Mouse (Mus musculus) forebrain, embryonic 16.5 days (tissue): Measurements from ENCODE around the gene Rap1a. TPM values are rescaled to one million over a fixed set of nuclear protein-coding genes. Genes with fewer than 3 reads are reported as not detected.

Experiments used
- ATAC-seq: fragments of 200-750 bp; cut with Nextera tagmentation; 2 replicates; pipeline ENCODE4 v1.8.0; 2017; ENCODE audit warnings: mild to moderate bottlenecking, moderate library complexity
- H3K27ac ChIP-seq: fragments of 300-500 bp; sonication (generic); 2 replicates; pipeline ENCODE4 v1.5.1; 2014; ENCODE audit warnings: low read length, control low read depth
- H3K27me3 ChIP-seq: fragments of 300-500 bp; sonication (generic); replicated peaks from 2 replicates; pipeline ENCODE4 v1.6.1; 2014; ENCODE audit warnings: low read length; ENCODE audit not compliant: control insufficient read depth, insufficient read depth
- H3K36me3 ChIP-seq: fragments of 300-500 bp; sonication (generic); 2 replicates; pipeline ENCODE4 v1.6.1; 2014; ENCODE audit not compliant: control insufficient read depth, insufficient read depth
- H3K4me1 ChIP-seq: fragments of 300-500 bp; sonication (generic); replicated peaks from 2 replicates; pipeline ENCODE4 v1.6.1; 2014; ENCODE audit warnings: low read length; ENCODE audit not compliant: control insufficient read depth, insufficient read depth
- H3K4me2 ChIP-seq: fragments of 300-500 bp; sonication (generic); 2 replicates; pipeline ENCODE4 v1.6.1; 2014; ENCODE audit warnings: mild to moderate bottlenecking, low read length, control low read depth
- H3K4me3 ChIP-seq: fragments of 300-500 bp; sonication (generic); replicated peaks from 2 replicates; pipeline ENCODE4 v1.5.1; 2014; ENCODE audit warnings: mild to moderate bottlenecking, low read length, control low read depth
- H3K9ac ChIP-seq: fragments of 300-500 bp; sonication (generic); replicated peaks from 2 replicates; pipeline ENCODE4 v1.6.1; 2014; ENCODE audit warnings: low read depth, low read length, control low read depth
- H3K9me3 ChIP-seq: fragments of 300-500 bp; sonication (generic); 2 replicates; pipeline ENCODE4 v1.6.1; 2016; ENCODE audit warnings: low read length; ENCODE audit not compliant: control insufficient read depth
- WGBS: fragments of 180-500 bp; shearing (Covaris S2); extraction: QIAGEN DNeasy Blood & Tissue Kit; methylation state at CpG from one replicate; pipeline ENCODE4 v1.1.7; 2014; 5-methylcytosine and 5-hydroxymethylcytosine counted together
- polyA plus RNA-seq: library from polyadenylated mRNA; unstranded; fragments of >200 nt; fragmentation: Nextera tagmentation; extraction: Ambion mirVana; gene quantifications from 2 replicates; pipeline ENCODE4 v1.2.1, GENCODE M21; 2015

The Rap1a gene
- polyA plus RNA-seq = 67.7 and 87.5 TPM in 2 replicates

DNA sequence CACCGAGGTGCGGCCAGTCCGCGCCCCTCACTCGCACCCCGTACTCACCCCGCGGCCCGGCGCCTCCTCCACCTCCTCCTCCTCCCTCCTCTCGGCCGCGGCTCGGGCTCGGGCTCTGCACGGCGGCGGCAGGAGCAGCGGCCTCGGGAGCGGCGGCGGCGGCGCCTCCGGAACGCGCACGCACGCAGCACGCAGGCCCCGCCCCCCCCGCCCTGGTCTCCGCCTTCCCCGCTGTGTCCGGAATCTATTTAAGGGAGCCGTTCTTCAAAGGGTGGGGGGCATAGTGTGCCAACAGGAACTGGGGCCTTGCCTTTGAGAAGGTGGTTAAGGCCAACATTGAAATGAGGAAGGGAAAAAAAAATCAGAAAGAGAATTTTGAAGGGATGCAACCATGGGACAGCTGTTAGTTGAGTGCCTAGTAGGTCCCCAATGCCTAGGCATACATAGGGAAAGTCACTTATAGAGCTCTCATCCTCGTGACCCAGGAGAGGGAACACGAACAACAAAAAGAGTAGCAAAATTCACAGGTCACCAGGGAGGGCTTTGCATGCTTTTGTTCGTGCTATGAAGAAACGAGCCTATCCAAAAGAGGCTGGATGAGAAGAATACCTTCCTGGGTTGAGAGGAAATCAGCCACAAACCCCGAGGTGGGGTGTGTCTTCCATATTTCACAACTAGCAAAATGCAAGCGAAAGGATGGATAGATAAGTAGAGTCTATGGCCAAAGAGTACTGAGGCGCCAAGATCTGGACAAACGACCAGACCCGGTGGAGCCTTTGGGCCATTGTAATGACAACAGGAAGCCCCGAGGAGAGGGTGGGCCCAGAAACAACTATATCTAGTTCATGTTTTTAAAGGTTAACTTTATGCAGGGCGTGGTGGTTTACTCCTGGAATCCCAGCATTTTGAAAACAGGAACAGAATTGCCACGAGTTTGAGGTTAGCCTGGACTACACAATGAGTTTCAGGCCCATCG, at the start of gene Rap1a:
TSS of gene Rap1a (minus strand) at position 146 of the 976 bp plus-strand sequence.
- Histone ChIP-seq H3K9me3 (no peaks in the 10 kb centered on the region), H3K36me3 (no peaks in the 10 kb centered on the region), H3K27me3 (no peaks in the 10 kb centered on the region), H3K9ac (peak within 1 kb of the TSS; percentile 89), H3K4me2 (peak within 1 kb of the TSS; percentile 95), H3K27ac (peak within 1 kb of the TSS; percentile 79), H3K4me1 (peaks cover 17% of the 10 kb centered on the region), H3K4me3 (peak within 1 kb of the TSS; percentile 71)
- 22% methylated on average over 38 of the region's 50 CpGs for WGBS
- peak; percentile 98 for ATAC-seq

DNA sequence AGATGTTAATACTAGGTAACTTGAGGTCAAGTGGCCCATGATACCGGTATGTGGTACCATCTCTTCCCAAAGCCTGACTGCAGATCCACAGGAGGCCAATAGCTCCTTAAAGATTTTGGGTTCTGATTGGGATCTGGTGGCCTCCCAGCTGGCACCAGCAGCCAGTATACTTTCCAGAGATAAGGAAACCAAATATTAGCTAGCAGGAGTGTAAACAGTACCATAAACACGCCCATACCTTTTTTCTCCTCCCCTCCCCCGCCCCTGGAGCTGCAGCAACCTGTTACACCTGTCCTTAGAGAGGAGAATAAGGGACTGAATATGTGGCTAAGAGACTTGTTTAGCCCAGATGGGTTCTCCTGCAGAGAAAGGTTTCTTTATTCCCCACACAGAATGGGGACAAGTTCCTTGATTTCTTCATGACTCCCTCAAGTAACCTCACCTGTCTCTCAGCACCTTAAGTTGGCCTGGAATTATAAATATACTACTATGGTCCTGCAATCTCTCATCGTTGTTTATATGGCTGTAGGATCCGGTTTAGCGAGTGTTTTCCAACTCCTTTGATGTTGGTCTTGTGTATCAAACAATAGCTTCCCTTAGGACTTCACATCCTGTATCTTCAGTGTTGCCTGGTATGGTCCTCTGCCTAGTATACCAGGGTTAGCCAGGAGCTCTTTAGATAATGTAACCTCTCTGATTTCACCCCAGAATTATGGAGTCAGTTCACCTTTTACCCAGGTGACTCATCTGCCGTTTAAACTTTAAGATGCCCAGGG, 45.3 kb upstream of the Rap1a start:
- no peak for ATAC-seq
- WGBS = 83% methylated on average over 7 of the region's 7 CpGs

DNA sequence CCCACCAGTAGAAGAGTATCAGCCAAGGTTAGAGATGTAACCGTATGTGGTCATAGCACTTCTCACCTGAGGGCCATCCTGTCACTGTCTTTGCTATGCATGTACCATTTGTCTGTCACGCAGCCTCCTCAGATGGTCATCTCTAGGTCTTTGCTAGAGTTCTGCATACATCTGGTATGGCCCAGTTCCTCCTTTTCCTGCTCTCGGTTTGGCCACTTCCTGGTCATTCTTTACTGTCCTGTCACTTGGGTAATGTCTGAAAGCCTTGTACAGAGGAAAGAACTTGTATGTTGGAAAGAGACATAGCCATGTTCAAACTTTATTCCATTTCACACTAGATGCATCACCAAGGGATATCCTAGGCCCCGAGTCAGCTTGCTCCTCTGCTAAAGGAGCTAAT, 38.7 kb upstream of the Rap1a start:
- WGBS = 95% methylated on average over 4 of the region's 4 CpGs
- ATAC-seq = no peak

More for the DNA sequence above, 45.3 kb upstream of the Rap1a start:
- H3K9ac ChIP-seq = no peak overlapping the region
- no peaks in the 10 kb centered on the region for H3K9me3 ChIP-seq
- no peak overlapping the region for H3K4me3 ChIP-seq
- no peak overlapping the region for H3K4me2 ChIP-seq
- H3K27me3 ChIP-seq = no peaks in the 10 kb centered on the region
- H3K27ac ChIP-seq = no peak overlapping the region
- no peaks in the 10 kb centered on the region for H3K4me1 ChIP-seq
- H3K36me3 ChIP-seq = no peaks in the 10 kb centered on the region

GRCm38 (mm10) chr3:105838655-105839054, 37.5 kb upstream of the Rap1a start:
- Histone ChIP-seq H3K9me3 (no peaks in the 10 kb centered on the region), H3K9ac (no peak overlapping the region), H3K4me2 (no peak overlapping the region), H3K4me3 (no peak overlapping the region), H3K36me3 (no peaks in the 10 kb centered on the region), H3K27me3 (no peaks in the 10 kb centered on the region), H3K4me1 (no peaks in the 10 kb centered on the region), H3K27ac (no peak overlapping the region)
- ATAC-seq = no peak
- WGBS = 87% methylated on average over 3 of the region's 3 CpGs

More for the DNA sequence above, 38.7 kb upstream of the Rap1a start:
- Histone ChIP-seq H3K4me2 (no peak overlapping the region), H3K4me3 (no peak overlapping the region), H3K9ac (no peak overlapping the region), H3K27me3 (no peaks in the 10 kb centered on the region), H3K36me3 (no peaks in the 10 kb centered on the region), H3K9me3 (no peaks in the 10 kb centered on the region), H3K27ac (no peak overlapping the region), H3K4me1 (no peaks in the 10 kb centered on the region)

DNA sequence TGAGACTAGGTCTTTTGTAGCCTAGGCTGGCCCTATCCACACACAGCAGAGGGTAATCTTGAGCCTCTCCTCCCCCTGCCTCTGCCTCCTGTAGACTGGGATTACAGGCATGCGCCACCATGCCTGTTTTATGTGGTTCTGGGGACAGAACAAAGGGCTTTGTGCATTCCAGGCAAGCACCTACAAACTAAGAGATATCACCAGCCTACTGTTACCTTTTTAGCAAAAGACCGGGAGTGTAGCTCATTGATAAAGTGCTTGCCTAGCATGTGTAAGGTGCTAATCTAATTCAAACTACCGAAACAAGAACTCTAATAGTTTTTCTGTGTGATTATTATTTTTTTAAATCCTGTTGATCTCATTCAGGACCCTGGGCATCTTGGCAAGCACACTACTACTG, 35.7 kb upstream of the Rap1a start:
- Histone ChIP-seq H3K4me3 (no peak overlapping the region), H3K4me2 (no peak overlapping the region), H3K4me1 (no peaks in the 10 kb centered on the region), H3K27me3 (no peaks in the 10 kb centered on the region), H3K27ac (no peak overlapping the region), H3K9me3 (no peaks in the 10 kb centered on the region), H3K36me3 (no peaks in the 10 kb centered on the region), H3K9ac (no peak overlapping the region)
- ATAC-seq = no peak
- WGBS = 89% methylated on average over 3 of the region's 3 CpGs

DNA sequence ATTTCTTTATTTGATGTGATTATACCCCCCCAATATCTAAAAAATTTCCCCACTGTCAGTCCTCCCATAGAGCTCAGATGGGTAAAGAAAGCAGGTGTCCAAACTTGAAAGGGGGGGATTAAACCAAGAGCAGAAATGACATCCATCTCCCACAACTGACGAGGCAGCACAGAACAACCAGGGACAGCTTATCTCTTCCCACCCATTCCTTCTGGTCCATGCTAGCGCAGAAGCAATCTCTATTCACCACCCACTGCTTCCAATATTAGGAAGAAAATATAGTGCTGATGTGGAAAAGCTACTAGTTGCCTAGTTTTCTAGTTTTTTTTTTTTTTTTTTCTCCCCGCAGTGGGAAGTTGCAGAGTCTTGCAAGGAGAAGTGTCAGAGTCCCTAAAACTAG, 34.7 kb upstream of the Rap1a start:
- Histone ChIP-seq H3K4me2 (no peak overlapping the region), H3K27ac (no peak overlapping the region), H3K9me3 (no peaks in the 10 kb centered on the region), H3K36me3 (no peaks in the 10 kb centered on the region), H3K4me3 (no peak overlapping the region), H3K4me1 (no peaks in the 10 kb centered on the region), H3K27me3 (no peaks in the 10 kb centered on the region), H3K9ac (no peak overlapping the region)
- ATAC-seq = no peak
- WGBS = 73% methylated on average over 3 of the region's 3 CpGs

DNA sequence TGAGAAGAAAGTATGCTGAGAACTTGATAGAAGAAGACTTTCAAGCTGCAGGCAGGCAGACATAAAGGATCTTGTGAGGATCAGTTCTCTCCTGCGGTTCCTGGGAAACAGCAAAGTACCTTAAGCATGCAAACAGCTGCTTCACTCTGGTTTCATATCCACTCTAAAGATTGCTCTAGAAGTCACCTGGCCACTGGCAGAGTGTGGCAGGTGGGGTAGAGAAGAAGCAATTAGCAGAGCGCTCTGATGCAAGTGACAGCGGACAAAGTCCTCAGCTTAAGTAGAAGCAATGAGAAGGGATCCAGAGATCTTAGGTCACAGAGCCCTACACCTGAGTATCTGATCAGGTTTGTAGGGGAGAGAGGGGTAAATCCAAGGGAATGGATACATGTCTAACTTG, 30.4 kb upstream of the Rap1a start:
- no peaks in the 10 kb centered on the region for H3K4me1 ChIP-seq
- no peak for ATAC-seq
- no peak overlapping the region for H3K9ac ChIP-seq
- 96% methylated on average over 3 of the region's 3 CpGs for WGBS
- no peaks in the 10 kb centered on the region for H3K27me3 ChIP-seq
- no peak overlapping the region for H3K4me2 ChIP-seq
- H3K36me3 ChIP-seq = no peaks in the 10 kb centered on the region
- H3K4me3 ChIP-seq = no peak overlapping the region
- no peaks in the 10 kb centered on the region for H3K9me3 ChIP-seq
- H3K27ac ChIP-seq = no peak overlapping the region

DNA sequence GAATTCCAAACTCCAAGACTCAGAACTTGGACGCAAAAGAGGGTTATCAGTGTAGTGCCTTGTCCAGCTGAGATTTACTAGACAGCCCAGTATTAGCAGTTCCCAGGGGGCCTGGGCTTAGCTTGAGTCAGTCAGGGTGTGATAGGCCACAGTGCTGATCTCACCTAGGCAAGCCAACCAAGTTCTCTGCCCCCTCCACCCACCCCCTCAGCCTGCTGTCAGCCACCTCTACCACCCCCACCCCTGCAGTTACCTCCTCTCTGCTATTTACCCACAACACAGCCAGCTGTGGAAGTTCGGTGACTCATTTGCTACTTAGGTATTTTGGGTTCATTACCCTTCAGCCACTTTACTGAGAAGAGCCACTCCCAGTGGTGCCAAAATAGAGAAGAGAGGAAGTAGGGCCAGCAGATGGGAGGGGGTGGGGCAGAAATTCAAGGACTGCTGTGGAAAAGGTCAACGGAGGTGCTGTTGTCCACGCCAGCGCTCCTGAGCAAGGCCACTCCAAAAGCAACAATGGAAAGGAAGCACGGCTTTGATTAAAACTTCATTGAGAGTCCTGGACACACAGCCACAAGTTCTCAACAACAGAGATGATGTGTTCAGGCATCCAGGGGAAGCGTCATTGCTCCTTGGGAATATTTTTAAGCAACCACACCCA, 24.5 kb upstream of the Rap1a start:
- H3K36me3 ChIP-seq = no peaks in the 10 kb centered on the region
- no peak overlapping the region for H3K4me2 ChIP-seq
- H3K9me3 ChIP-seq = no peaks in the 10 kb centered on the region
- H3K4me1 ChIP-seq = no peaks in the 10 kb centered on the region
- no peak overlapping the region for H3K4me3 ChIP-seq
- H3K9ac ChIP-seq = no peak overlapping the region
- no peaks in the 10 kb centered on the region for H3K27me3 ChIP-seq
- ATAC-seq = no peak
- H3K27ac ChIP-seq = no peak overlapping the region
- 71% methylated on average over 7 of the region's 7 CpGs for WGBS

DNA sequence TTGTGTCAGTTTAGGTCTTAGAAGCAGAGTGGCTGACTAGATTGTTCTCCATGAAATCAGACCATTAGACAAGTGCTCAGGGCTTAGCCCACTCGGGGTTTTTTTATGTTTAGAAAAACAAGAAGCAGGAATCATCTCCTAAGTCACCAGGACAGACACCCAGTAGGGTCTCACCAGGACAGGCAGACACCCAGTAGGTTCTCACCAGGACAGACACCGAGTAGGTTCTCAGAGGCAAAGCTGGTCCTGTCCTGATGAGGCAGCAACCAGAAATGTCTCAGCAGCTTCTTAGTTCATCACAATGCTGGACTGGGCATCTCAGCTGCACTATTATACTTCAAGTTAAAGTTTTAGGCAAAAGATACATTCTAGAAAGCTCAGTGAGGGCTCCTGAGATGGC, 23.6 kb upstream of the Rap1a start:
- H3K36me3 ChIP-seq = no peaks in the 10 kb centered on the region
- H3K4me2 ChIP-seq = no peak overlapping the region
- no peak overlapping the region for H3K27ac ChIP-seq
- no peaks in the 10 kb centered on the region for H3K4me1 ChIP-seq
- H3K9me3 ChIP-seq = no peaks in the 10 kb centered on the region
- WGBS = 56% methylated on average over 2 of the region's 2 CpGs
- no peaks in the 10 kb centered on the region for H3K27me3 ChIP-seq
- no peak overlapping the region for H3K4me3 ChIP-seq
- no peak for ATAC-seq
- no peak overlapping the region for H3K9ac ChIP-seq
